Mouse (Mus musculus) bone marrow, adult 2 months (tissue): ENCODE results near the gene Josd2. TPM values are rescaled to one million over a fixed set of nuclear protein-coding genes. Genes with fewer than 3 reads are reported as not detected.

Source experiments
- H3K27ac ChIP-seq: fragments of 200-500 bp; 2 replicates; pipeline ENCODE4 v1.5.1; 2012; ENCODE audit warnings: low read depth, mild to moderate bottlenecking, control low read depth, inconsistent platforms, low read length; ENCODE audit not compliant: control insufficient read depth, poor library complexity, insufficient read depth
- H3K4me1 ChIP-seq: fragments of 200-500 bp; 2 replicates; pipeline ENCODE4 v1.6.1; 2011; ENCODE audit warnings: low read length; ENCODE audit not compliant: control insufficient read depth, insufficient read depth
- H3K4me3 ChIP-seq: fragments of 200-500 bp; replicated peaks from 2 replicates; pipeline ENCODE3; 2011; ENCODE audit warnings: mild to moderate bottlenecking, low read depth, low read length, control low read depth; ENCODE audit not compliant: control insufficient read depth
- CTCF ChIP-seq: fragments of 200-500 bp; IDR thresholded peaks from 2 replicates; pipeline ENCODE4 v1.5.1; 2011; ENCODE audit warnings: low read length, control low read depth; ENCODE audit not compliant: control insufficient read depth, insufficient read depth
- POLR2A ChIP-seq: fragments of 200-500 bp; IDR thresholded peaks from 2 replicates; pipeline ENCODE4 v1.6.1; 2011; ENCODE audit warnings: low read depth, mild to moderate bottlenecking, control low read depth, low read length, borderline replicate concordance; ENCODE audit not compliant: control insufficient read depth
- WGBS: fragments of 180-500 bp; shearing (Covaris S2); methylation state at CpG from one replicate; pipeline ENCODE4 v1.1.7; 2018; 5-methylcytosine and 5-hydroxymethylcytosine counted together
- polyA plus RNA-seq: library from polyadenylated mRNA; stranded (reverse); fragments of >200 nt; gene quantifications from 2 replicates; pipeline ENCODE4 v1.2.4, GENCODE M21; 2011; ENCODE audit warnings: low replicate concordance; ENCODE audit not compliant: missing spikeins, insufficient read depth, insufficient read length

Josd2 gene
- polyA plus RNA-seq, result 128 and 154 TPM in 2 replicates

DNA sequence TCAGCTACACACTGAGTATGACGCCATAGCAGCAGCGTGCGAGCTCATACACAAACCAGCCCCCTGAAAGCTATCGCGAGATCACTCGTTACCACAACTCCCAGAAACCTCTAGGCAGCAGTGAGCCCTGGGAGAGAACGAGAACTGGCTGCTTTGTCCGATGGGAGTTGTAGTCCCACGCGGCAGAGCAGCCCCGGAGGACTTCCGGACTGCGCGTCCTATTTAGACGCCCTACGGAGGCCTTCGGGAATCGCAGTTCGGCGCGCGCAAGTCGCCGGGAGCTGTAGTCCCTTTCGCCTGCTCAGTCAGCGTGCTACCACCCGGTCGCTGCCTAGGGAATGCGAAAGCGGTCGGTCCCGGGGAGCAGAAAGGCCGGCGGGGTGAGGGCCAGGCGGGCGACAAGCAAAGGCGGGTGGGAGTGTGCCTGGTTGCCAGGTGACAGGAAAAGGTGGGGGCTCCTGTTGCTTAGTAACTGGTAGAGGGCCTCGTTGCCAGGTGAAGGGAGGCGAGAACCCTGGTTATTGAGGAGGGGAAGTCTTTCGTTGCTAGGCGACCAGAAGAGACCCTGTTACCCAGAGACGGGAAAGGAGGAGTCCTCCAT, at the start of gene Josd2:
TSS of gene Josd2 (plus strand) at position 170 of the 601 bp plus-strand sequence.
- TF ChIP-seq POLR2A, result peak; percentile 80; the same call in 1 of the 2 replicates
- TF ChIP-seq CTCF, result no peak
- WGBS, result under 1% methylated on average over 42 of the region's 42 CpGs
- no peaks in the 10 kb centered on the region; the same call in 1 of the 2 replicates for H3K4me1 ChIP-seq
- H3K27ac ChIP-seq, result peak within 1 kb of the TSS; percentile 56
- peak within 1 kb of the TSS; percentile 72 for H3K4me3 ChIP-seq

DNA sequence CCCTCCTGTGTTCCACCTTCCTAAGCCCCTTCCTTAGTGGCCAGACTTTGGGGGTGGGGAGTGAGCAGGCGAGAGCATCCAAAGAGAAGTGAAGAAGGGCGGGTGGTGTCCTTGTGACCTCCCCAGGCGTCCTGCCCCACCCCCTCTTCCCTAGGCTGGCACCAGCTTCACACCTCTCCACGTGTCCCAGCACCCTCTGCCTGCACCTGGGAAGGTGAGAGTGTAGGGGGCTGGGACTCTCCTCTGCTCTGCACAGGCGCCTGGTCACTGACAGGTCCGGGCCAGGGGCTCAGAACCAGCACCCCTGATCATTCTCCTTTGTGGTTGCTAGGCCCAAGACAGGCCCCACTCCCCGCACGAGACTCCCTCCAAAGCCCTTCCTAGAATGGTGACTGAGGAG, 40.1 kb upstream of the Josd2 start:
- no peak for TF ChIP-seq POLR2A
- TF ChIP-seq CTCF, result no peak
- H3K4me3 ChIP-seq, result no peak overlapping the region

DNA sequence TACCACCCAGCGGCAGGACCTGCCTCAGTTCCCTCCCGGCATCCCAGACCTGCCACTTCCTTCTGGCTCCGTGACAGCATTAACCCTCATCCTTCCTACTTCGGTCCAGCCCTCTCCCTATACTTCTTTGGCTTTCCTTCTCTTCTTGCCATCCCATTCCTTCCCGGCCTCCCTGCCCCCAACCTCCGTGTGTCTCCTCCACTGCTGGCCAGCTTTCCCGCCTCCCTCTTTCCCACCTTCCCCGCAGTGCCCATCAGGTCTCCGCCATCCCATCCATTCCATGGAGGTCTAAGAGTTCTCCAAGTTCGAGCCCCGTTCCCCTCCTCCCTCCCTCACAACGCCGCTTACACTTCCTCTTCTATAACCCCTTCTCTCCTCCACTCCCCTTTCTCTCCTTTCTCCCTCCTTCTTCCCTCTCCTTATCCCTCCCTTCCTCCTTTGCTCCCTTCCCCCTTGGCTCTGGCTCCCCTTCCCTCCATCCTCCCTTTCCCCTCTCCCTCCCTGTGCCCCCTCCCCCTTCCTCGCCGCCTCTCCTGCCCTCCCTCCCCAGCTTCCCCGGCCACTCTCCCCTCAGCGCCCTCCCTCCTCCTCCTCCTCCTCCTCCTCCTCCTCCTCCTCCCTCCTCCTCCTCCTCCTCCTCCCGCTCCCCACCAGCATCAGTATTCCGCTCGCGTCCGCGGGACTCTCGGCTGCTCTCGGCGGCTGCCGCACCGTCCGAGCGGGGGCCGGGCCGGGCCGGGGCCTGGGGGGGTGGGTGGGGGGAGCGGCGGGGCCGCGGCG, 39.4 kb upstream of the Josd2 start:
- TF ChIP-seq CTCF (no peak), POLR2A (no peak)
- H3K4me1 ChIP-seq, result no peaks in the 10 kb centered on the region
- WGBS, result 7% methylated on average over 16 of the region's 38 CpGs
- H3K4me3 ChIP-seq, result no peak overlapping the region
- no peak overlapping the region for H3K27ac ChIP-seq

More for the DNA sequence above, 40.1 kb upstream of the Josd2 start:
- WGBS, result 41% methylated on average over 8 of the region's 8 CpGs
- H3K27ac ChIP-seq, result no peak overlapping the region
- H3K4me1 ChIP-seq, result no peaks in the 10 kb centered on the region

DNA sequence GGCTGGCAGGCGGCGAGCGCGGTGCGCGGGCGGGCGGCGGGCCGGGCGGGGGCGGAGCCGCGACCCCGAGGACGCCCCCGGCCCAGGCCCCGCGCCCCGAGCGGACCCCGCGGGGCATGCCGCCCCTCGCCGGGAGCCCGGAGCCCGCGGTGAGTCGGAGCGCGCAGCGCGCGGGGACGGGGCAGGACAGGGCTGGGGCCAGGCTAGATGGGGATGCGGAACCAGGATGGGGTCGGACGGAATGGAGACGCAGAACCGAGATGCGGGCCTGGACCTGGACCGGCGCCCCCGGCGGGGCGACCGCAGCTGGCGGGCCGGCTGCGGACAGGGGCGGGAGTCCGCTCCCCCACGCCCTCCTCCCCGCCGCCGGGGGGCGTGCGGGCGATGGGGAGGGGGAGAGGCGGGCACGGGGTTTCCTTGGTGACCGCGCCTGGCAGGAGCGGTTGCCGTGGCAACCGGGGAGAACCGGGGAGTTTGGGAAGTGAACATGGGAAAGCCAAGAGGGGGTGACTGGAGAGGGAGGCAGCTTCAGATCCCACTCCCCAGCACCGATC, 38.7 kb upstream of the Josd2 start, which contains the start of gene Lrrc4b:
TSS of gene Lrrc4b (plus strand) at position 51 of the 554 bp plus-strand sequence.
- no peak within 1 kb of the TSS for H3K27ac ChIP-seq
- WGBS, result 13% methylated on average over 59 of the region's 69 CpGs
- no peaks in the 10 kb centered on the region for H3K4me1 ChIP-seq
- TF ChIP-seq POLR2A (no peak), CTCF (no peak)
- no peak within 1 kb of the TSS for H3K4me3 ChIP-seq

DNA sequence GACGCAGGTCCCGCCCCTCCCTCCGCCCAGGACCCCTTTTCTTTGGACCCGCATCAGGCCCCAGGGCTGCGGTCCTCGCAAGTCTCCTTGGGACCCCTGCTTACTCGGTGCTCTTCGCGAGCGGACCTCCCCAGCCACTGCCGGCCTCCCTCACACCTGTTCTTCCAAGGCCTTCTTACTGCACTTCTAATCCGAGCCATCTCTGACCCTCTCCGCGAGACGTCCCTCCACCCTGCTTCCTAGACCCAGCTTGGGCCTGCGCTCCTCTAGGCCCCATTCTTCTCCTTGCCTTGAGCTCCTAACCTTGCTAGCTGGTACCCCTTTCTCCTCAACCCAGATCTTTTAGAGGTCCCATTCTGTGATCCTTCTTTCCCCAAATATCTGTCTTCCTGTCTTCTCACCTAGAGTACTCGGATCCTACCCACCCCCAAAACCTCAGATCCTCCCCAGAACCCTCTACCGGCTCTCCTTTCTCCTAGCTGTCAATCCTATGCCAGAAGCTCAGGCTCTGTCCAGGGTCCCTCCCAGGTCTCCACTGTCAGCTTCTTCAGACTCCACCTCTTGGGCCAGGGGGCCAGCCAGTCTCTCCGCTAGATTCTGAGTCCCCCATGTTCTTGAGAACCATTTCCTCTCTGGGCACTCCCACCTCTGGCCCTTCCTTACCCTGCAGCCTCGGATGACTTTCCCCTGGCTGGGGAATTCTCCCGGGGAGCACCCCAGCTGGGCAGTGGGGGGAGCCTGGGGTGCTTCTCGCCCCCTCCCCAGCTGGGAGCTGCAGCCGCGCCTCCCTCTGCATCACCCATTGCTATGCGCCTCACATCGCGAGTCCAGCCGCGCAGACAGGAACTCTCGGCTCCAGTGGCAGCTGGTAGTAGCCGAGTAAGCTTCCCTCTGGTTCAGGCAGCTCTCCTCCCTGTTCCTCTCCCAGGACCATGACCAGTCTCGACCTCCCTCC, 38.0 kb upstream of the Josd2 start:
- Histone ChIP-seq H3K4me3 (no peak overlapping the region), H3K4me1 (no peaks in the 10 kb centered on the region), H3K27ac (no peak overlapping the region)
- TF ChIP-seq POLR2A (no peak), CTCF (no peak)
- 10% methylated on average over 32 of the region's 32 CpGs for WGBS

DNA sequence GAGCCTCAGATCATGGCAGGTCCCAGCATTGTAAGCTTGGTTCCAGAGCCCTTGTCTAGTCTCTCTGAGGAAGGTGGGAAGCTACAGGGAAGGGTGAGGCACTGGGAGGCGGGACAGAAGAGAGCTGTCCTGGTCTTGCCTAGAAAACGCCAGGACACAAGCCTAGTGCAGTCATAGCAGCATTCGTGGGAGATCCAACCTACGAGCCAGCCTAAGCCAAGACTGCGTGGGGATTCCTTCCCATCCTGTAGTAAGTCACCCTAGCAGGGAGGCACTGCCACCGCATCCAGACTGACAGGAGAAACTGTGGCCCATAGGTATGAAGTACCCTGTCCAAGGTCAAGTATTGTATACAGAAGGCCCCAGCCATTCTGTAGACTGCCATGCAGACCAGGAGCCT, 35.2 kb upstream of the Josd2 start:
- no peak overlapping the region for H3K27ac ChIP-seq
- no peaks in the 10 kb centered on the region for H3K4me1 ChIP-seq
- TF ChIP-seq POLR2A, result no peak
- TF ChIP-seq CTCF, result no peak
- 68% methylated on average over 6 of the region's 6 CpGs for WGBS
- H3K4me3 ChIP-seq, result no peak overlapping the region

DNA sequence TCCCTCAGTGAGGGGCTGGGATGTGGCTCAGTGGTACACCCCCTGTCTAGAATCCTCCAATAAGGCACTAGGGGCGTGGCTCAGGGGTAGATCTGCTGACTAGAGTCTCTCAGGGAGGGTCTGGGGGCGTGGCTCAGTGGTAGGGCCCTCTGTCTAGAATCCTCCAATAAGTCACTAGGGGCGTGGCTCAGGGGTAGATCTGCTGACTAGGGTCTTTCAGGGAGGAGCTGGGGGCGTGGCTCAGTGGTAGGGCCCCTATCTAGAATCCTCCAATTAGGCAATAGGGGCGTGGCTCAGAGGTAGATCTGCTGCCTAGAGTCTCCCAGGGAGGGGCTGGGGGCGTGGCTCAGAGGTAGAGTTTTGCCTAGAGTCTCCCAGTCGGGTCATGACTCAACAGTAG, 34.4 kb upstream of the Josd2 start:
- TF ChIP-seq POLR2A (no peak), CTCF (no peak)
- 9% methylated on average over 7 of the region's 7 CpGs for WGBS
- H3K4me1 ChIP-seq, result no peaks in the 10 kb centered on the region
- no peak overlapping the region for H3K27ac ChIP-seq
- H3K4me3 ChIP-seq, result no peak overlapping the region

DNA sequence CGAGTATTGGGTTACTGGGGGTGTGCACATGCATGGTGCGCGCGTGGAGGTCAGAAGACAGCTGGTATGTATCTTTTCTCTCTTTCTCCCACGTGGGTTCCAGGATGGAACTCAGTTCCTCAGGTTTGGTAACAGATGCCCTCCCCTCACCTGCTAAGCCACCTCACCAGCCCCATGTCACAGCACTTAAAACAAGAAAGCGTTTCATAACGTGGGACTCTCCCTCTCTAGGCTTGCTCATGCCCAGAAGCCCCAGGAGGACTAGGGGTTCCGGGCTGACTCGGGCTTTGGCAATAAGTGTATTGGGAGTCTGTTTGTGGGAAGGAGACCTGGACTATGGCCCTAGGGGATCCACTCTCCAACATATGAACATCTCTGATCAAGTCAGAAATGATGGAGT, 33.7 kb upstream of the Josd2 start:
- TF ChIP-seq POLR2A (no peak), CTCF (no peak)
- H3K4me1 ChIP-seq, result no peaks in the 10 kb centered on the region
- H3K4me3 ChIP-seq, result no peak overlapping the region
- WGBS, result 66% methylated on average over 9 of the region's 9 CpGs
- H3K27ac ChIP-seq, result no peak overlapping the region
